Mouse (Mus musculus): ENCODE measurements around the gene Spag7. TPM values are rescaled to one million over a fixed set of nuclear protein-coding genes. Genes with fewer than 3 reads are reported as not detected.

The Spag7 gene
- polyA plus RNA-seq, 1 experiment from 2014 or later: 72.4 TPM

- Histone ChIP-seq H3K27me3 (no peaks in the 10 kb centered on the region), H3K4me3 (replicated peaks) (peak overlapping the region; percentile 100), H3K36me3 (peaks cover 27% of the 10 kb centered on the region), H3K9ac (peak overlapping the region; percentile 99), H3K9me3 (replicated peaks) (no peaks in the 10 kb centered on the region), H3K27ac (peak overlapping the region; percentile 99), H3K4me2 (peak overlapping the region; percentile 96), H3K4me1 (replicated peaks) (peaks cover 61% of the 10 kb centered on the region)
- DNase-seq (peak; percentile 53), ATAC-seq (ENCODE audit: low read depth) (peak; percentile 24)
- WGBS (ENCODE audit: insufficient replicate concordance): 1% methylated on average over 61 of the region's 61 CpGs
Measured at GRCm38 (mm10) chr11:70655571-70656455, 13.4 kb downstream of the Spag7 start.

GRCm38 (mm10) chr11:70654923-70655570 is 14.2 kb downstream of the Spag7 start:
- Histone ChIP-seq H3K9me3 (replicated peaks) (no peaks in the 10 kb centered on the region), H3K9ac (peak overlapping the region; percentile 99), H3K27me3 (no peaks in the 10 kb centered on the region), H3K4me2 (peak overlapping the region; percentile 96), H3K36me3 (peaks cover 33% of the 10 kb centered on the region), H3K27ac (peak overlapping the region; percentile 99), H3K4me1 (replicated peaks) (peaks cover 69% of the 10 kb centered on the region), H3K4me3 (replicated peaks) (peak overlapping the region; percentile 100)
- under 1% methylated on average over 48 of the region's 48 CpGs for WGBS (ENCODE audit: insufficient replicate concordance)
- DNase-seq (peak; percentile 69), ATAC-seq (ENCODE audit: low read depth) (peak; percentile 59)

DNA sequence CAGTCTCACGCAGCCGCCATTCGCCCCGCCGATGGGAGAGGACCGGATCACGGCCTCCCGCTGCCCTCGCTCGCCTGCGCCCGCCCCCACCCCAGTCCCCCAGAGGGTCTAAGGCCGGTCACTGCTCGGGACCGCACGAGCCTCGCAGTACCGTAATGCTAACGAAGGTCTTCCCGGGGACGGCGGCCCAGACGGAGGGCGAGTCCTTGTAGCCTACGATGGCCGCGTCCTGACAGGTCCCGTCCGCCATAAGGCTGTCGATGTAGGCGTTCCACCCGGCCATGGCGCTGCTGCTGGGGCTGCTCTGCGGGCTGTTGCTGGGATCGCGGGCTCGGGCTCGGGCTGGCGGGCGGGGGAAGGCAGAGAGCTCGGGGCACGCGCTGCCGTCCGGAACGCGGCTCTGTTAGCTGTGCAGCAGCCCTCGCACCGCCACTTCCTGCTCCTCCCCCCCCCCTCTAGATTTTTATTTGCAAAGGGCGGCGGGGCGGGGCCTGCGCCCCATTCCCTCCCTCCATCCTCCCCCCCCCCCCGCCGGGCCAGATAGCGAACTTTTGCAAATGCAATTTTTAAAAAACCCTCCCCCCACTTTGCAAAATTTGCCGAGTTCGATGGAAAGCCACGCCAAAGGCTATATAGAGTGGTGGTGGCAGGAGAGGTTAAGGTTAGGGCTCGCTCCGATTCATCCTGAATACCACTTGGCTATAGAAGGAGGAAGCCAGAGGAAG is 14.9 kb downstream of the Spag7 start, which contains the start of gene Pfn1:
Gene Pfn1 (minus strand): TSS at position 447 of the 725 bp plus-strand sequence.
- H3K9me3 ChIP-seq (replicated peaks): no peaks in the 10 kb centered on the region
- peak within 1 kb of the TSS; percentile 96 for H3K4me2 ChIP-seq
- ATAC-seq (ENCODE audit: low read depth) (peak; percentile 49), DNase-seq (peak; percentile 63)
- H3K27ac ChIP-seq: peak within 1 kb of the TSS; percentile 99
- peak within 1 kb of the TSS; percentile 100 for H3K4me3 ChIP-seq (replicated peaks)
- peak within 1 kb of the TSS; percentile 99 for H3K9ac ChIP-seq
- H3K36me3 ChIP-seq: peaks cover 39% of the 10 kb centered on the region
- peaks cover 76% of the 10 kb centered on the region for H3K4me1 ChIP-seq (replicated peaks)
- no peaks in the 10 kb centered on the region for H3K27me3 ChIP-seq
- WGBS (ENCODE audit: insufficient replicate concordance): under 1% methylated on average over 61 of the region's 61 CpGs

DNA sequence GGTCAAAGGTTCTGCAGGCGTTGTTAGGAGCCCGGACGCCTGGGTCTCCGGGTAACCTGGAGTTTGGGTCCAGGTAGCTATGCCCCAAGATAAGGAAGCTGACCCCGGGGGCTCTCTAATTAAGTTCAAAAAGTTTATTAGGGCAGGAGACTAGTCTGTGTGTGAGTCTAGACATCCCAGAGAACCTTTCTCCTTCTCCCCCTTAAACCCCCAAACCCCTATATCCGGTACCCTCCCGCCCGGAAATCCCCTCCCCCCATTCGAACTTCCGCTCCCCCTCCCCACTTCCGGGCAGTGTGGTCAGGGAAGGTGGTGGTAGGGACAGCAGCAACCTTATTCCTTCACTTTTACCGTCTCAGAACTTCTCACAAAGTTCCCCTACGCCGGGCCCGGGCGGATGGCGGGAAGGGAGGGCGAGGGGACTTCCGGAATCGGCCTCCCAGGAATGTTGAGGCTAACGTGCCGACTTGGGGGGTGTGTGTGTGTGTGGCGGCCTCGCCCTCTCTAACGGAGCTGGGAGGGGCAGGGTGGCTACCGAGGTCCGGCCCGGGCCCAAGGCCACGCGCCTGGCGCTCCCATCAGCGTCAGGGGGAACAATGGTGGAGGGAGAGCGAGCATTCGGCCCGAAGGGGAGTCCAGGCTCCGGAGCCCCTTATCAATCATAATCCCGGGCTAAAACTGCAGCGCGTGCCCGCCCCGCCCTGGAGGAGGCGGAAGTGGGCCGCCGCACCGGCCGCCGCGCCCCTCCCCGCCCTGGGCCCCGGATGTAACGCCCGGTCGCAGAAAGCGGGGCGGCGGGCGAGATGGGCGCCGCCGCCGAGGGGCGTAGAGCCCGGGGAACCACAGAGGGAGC is 15.6 kb downstream of the Spag7 start:
- H3K4me2 ChIP-seq: peak overlapping the region; percentile 96
- H3K9ac ChIP-seq: peak overlapping the region; percentile 99
- peaks cover 84% of the 10 kb centered on the region for H3K4me1 ChIP-seq (replicated peaks)
- H3K9me3 ChIP-seq (replicated peaks): no peaks in the 10 kb centered on the region
- no peaks in the 10 kb centered on the region for H3K27me3 ChIP-seq
- peak; percentile 63 for ATAC-seq (ENCODE audit: low read depth)
- H3K4me3 ChIP-seq (replicated peaks): peak overlapping the region; percentile 100
- DNase-seq: peak; percentile 69
- peaks cover 47% of the 10 kb centered on the region for H3K36me3 ChIP-seq
- peak overlapping the region; percentile 99 for H3K27ac ChIP-seq
- under 1% methylated on average over 62 of the region's 63 CpGs for WGBS (ENCODE audit: insufficient replicate concordance)

GRCm38 (mm10) chr11:70652884-70653344 is 16.3 kb downstream of the Spag7 start:
- H3K4me3 ChIP-seq (replicated peaks): peak overlapping the region; percentile 100
- 20% methylated on average over 6 of the region's 6 CpGs for WGBS (ENCODE audit: insufficient replicate concordance)
- H3K4me1 ChIP-seq (replicated peaks): peaks cover 86% of the 10 kb centered on the region
- H3K27me3 ChIP-seq: no peaks in the 10 kb centered on the region
- peak overlapping the region; percentile 99 for H3K27ac ChIP-seq
- peak overlapping the region; percentile 99 for H3K9ac ChIP-seq
- no peak for DNase-seq
- ATAC-seq (ENCODE audit: low read depth): no peak
- no peaks in the 10 kb centered on the region for H3K9me3 ChIP-seq (replicated peaks)
- H3K36me3 ChIP-seq: peaks cover 48% of the 10 kb centered on the region
- H3K4me2 ChIP-seq: peak overlapping the region; percentile 96

DNA sequence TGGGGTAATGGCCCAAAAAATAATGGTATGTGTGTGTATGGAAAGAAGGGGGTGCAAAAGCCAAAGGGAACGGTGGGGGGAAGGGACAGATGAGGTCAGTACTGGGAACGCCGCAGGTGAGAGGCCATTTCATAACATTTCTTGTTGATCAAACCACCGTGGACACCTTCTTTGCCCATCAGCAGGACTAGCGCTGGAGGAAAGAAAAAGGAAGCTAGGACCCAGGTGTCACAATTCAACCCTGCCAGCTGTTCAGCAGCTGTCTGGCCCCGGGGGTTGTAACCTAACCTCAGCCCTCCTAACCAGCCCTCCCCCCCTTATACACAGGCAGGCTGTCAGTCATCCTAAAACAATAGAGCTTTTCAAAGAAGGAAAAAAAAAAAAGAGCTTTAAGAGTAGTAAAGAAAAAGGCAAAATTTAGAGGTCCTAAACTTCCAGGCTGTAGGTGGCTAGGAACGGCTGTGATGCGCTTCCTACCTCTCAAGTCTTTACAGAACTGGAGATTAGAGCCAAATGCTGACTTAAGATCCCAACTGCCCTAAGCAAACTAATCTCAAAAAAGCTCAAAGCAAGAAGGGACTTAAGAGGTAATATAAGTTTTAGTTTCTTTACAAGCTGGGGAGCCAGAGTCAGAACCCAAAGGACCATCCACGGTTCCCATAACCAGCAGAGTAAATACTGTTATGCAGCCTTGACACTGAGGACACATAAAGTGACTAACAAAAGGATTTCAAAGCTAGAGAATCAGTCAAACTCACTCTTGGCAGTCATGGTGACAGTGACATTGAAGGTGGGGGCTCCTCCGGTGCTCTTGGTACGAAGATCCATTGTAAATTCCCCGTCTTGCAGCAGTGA is 17.0 kb downstream of the Spag7 start:
- Histone ChIP-seq H3K9me3 (replicated peaks) (no peaks in the 10 kb centered on the region), H3K27ac (peak overlapping the region; percentile 99), H3K4me1 (replicated peaks) (peaks cover 80% of the 10 kb centered on the region), H3K9ac (peak overlapping the region; percentile 99), H3K36me3 (peaks cover 48% of the 10 kb centered on the region), H3K4me2 (peak overlapping the region; percentile 96), H3K27me3 (no peaks in the 10 kb centered on the region), H3K4me3 (replicated peaks) (peak overlapping the region; percentile 100)
- 33% methylated on average over 12 of the region's 12 CpGs for WGBS (ENCODE audit: insufficient replicate concordance)
- no peak for DNase-seq
- no peak for ATAC-seq (ENCODE audit: low read depth)

GRCm38 (mm10) chr11:70651391-70651790 is 17.8 kb downstream of the Spag7 start:
- Histone ChIP-seq H3K9ac (peak overlapping the region; percentile 99), H3K36me3 (peaks cover 48% of the 10 kb centered on the region), H3K9me3 (replicated peaks) (no peaks in the 10 kb centered on the region), H3K4me3 (replicated peaks) (peak overlapping the region; percentile 100), H3K27ac (peak overlapping the region; percentile 99), H3K4me2 (peak overlapping the region; percentile 96), H3K27me3 (no peaks in the 10 kb centered on the region), H3K4me1 (replicated peaks) (peaks cover 74% of the 10 kb centered on the region)
- 29% methylated on average over 2 of the region's 2 CpGs for WGBS (ENCODE audit: insufficient replicate concordance)
- DNase-seq (no peak), ATAC-seq (ENCODE audit: low read depth) (no peak)

DNA sequence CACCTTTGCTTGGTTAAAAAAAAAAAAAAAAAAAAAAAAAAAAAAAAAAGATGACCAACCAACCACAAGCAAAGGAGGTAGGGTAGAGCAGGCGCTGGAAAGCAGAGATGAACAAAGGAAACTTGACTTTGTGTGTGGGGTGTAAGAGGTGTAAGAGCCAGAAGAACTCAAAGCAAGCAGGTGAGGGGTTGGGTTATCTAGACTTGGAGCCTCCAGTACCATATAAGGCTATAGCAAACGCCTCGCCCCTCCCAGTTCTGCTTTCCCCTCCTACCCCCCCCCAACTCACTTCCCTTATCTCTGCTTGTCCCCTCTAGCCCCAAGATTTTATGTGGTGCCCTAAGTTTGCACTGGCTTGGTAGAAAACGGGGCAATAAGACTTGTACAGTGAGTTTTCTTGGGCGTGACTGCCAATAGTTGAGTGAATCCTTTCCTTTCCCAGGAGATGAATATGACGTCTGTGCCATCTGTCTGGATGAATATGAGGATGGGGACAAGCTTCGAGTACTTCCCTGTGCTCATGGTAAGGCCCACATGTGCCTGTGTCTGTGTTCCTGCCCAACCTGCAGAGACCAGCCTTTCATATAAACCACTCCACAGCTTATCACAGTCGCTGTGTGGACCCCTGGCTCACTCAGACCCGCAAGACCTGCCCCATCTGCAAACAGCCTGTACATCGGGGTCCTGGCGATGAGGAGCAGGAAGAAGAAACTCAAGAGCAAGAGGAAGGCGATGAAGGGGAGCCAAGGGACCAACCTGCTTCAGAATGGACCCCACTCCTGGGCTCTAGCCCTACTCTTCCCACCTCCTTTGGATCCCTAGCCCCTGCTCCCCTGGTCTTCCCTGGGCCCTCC is 18.7 kb downstream of the Spag7 start:
- H3K4me1 ChIP-seq (replicated peaks): peaks cover 74% of the 10 kb centered on the region
- H3K27me3 ChIP-seq: no peaks in the 10 kb centered on the region
- peak overlapping the region; percentile 99 for H3K27ac ChIP-seq
- no peak for DNase-seq
- no peaks in the 10 kb centered on the region for H3K9me3 ChIP-seq (replicated peaks)
- H3K9ac ChIP-seq: peak overlapping the region; percentile 99
- H3K4me3 ChIP-seq (replicated peaks): peak overlapping the region; percentile 100
- H3K4me2 ChIP-seq: peak overlapping the region; percentile 96
- H3K36me3 ChIP-seq: peaks cover 50% of the 10 kb centered on the region
- WGBS (ENCODE audit: insufficient replicate concordance): 35% methylated on average over 12 of the region's 12 CpGs
- ATAC-seq (ENCODE audit: low read depth): no peak

GRCm38 (mm10) chr11:70649185-70649734 is 20.0 kb downstream of the Spag7 start:
- peaks cover 63% of the 10 kb centered on the region for H3K36me3 ChIP-seq
- H3K9ac ChIP-seq: peak overlapping the region; percentile 99
- H3K9me3 ChIP-seq (replicated peaks): no peaks in the 10 kb centered on the region
- DNase-seq (no peak), ATAC-seq (ENCODE audit: low read depth) (no peak)
- peaks cover 76% of the 10 kb centered on the region for H3K4me1 ChIP-seq (replicated peaks)
- peak overlapping the region; percentile 96 for H3K4me2 ChIP-seq
- H3K4me3 ChIP-seq (replicated peaks): peak overlapping the region; percentile 85
- 76% methylated on average over 8 of the region's 8 CpGs for WGBS (ENCODE audit: insufficient replicate concordance)
- no peaks in the 10 kb centered on the region for H3K27me3 ChIP-seq
- H3K27ac ChIP-seq: peak overlapping the region; percentile 99
